In the genomic region with DNA sequence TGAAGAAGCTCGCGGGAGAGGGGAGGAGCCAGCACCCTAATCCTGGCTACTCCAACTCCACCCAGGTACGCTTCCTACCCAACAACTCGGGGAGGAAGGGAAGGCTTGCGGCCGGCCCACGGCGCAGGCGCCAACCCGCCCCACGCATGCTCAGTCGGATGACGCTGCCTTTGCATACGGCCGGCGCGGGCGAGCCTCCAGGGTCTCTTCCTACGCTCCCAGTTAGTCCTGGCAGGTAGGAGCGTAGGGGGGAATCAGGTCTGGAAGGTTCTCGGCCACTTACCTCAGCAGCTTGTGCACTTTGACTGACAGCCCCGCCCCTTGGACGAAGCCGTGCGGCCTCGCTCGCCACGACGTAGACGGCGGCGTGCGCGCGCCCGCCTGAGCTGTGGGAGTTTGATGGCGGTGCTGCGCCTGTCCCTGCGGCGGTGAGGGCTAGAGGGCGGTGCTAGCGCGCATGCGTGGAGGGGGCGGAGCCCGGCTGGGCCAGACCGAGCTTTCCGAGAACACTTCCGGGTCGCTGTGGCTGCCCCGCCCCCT, we compare ENCODE assay signal across 8 mouse cellular contexts. TPM values are rescaled to one million over a fixed set of nuclear protein-coding genes. Genes with fewer than 3 reads are reported as not detected.
DNase-seq lines count a peak whose midpoint lies in the region; ATAC-seq and TF ChIP-seq lines count a peak whose summit lies in the region.

TSS of gene Ascc1 (plus strand) at position 133 of the 540 bp plus-strand sequence.
TSS of gene Anapc16 (minus strand) at position 463 of the 540 bp plus-strand sequence.

- H3K4me3 ChIP-seq in embryonic facial prominence, embryonic 13.5 days, result peak within 1 kb of the TSS; percentile 69
- peak within 1 kb of the TSS; percentile 91 for H3K4me3 ChIP-seq in kidney, adult 2 months (ENCODE audit: insufficient read depth, low read depth, low read length)
- peak within 1 kb of the TSS; percentile 62 for H3K4me3 ChIP-seq in limb, embryonic 12.5 days (replicated peaks)
- peak within 1 kb of the TSS; percentile 66 for H3K4me3 ChIP-seq in midbrain, embryonic 15.5 days
- peak within 1 kb of the TSS; percentile 85 for H3K4me3 ChIP-seq in spleen, adult 2 months (ENCODE audit: extremely low read depth, insufficient read depth, insufficient read length)

- TF ChIP-seq CTCF in kidney, adult 2 months (conservative IDR thresholded peaks at IDR 0.05; ENCODE audit: insufficient read depth, insufficient read length, low read depth, low read length), result no peak
- no peak for TF ChIP-seq CTCF in spleen, adult 2 months (IDR thresholded peaks at IDR 0.05; ENCODE audit: extremely low read depth, insufficient read depth, insufficient read length, insufficient replicate concordance)

- no peaks in the 10 kb centered on the region for H3K27me3 ChIP-seq in embryonic facial prominence, embryonic 13.5 days
- H3K27me3 ChIP-seq in kidney, adult 2 months (replicated peaks; ENCODE audit: control insufficient read depth, insufficient read depth, low read length), result no peaks in the 10 kb centered on the region
- H3K27me3 ChIP-seq in limb, embryonic 12.5 days, result no peaks in the 10 kb centered on the region
- H3K27me3 ChIP-seq in midbrain, embryonic 15.5 days (replicated peaks), result no peaks in the 10 kb centered on the region
- H3K27me3 ChIP-seq in spleen, adult 2 months (ENCODE audit: control insufficient read depth, insufficient read depth, low read length), result no peaks in the 10 kb centered on the region

- WGBS in embryonic facial prominence, embryonic 13.5 days, result under 1% methylated on average over 51 of the region's 51 CpGs
- under 1% methylated on average over 51 of the region's 51 CpGs for WGBS in kidney, adult 2 months
- under 1% methylated on average over 51 of the region's 51 CpGs for WGBS in limb, embryonic 12.5 days
- under 1% methylated on average over 50 of the region's 51 CpGs for WGBS in midbrain, embryonic 15.5 days
- WGBS in spleen, adult 2 months, result under 1% methylated on average over 51 of the region's 51 CpGs

- ATAC-seq in embryonic facial prominence, embryonic 13.5 days (ENCODE audit: insufficient number of reproducible peaks, insufficient read depth, low FRiP score, low TSS enrichment, low read depth), result peak; percentile 93
- ATAC-seq in limb, embryonic 12.5 days (ENCODE audit: insufficient number of reproducible peaks, insufficient read depth, low FRiP score, low TSS enrichment, low read depth), result peak; percentile 93
- peak; percentile 97 for ATAC-seq in midbrain, embryonic 15.5 days (replicated peaks)

- H3K4me2 ChIP-seq in embryonic facial prominence, embryonic 13.5 days, result peak within 1 kb of the TSS; percentile 83
- H3K4me2 ChIP-seq in limb, embryonic 12.5 days, result peak within 1 kb of the TSS; percentile 84
- H3K4me2 ChIP-seq in midbrain, embryonic 15.5 days, result peak within 1 kb of the TSS; percentile 72

- peak; percentile 27 for TF ChIP-seq POLR2A in kidney, adult 2 months (IDR thresholded peaks at IDR 0.05; ENCODE audit: low read depth, low read length)
- peak; percentile 61 for TF ChIP-seq POLR2A in spleen, adult 2 months (IDR thresholded peaks at IDR 0.05; ENCODE audit: low read depth, low read length)

- H3K9me3 ChIP-seq in embryonic facial prominence, embryonic 13.5 days, result no peaks in the 10 kb centered on the region
- H3K9me3 ChIP-seq in limb, embryonic 12.5 days, result no peaks in the 10 kb centered on the region
- H3K9me3 ChIP-seq in midbrain, embryonic 15.5 days, result no peaks in the 10 kb centered on the region

- H3K4me1 ChIP-seq in embryonic facial prominence, embryonic 13.5 days, result peaks cover 16% of the 10 kb centered on the region
- H3K4me1 ChIP-seq in kidney, adult 2 months (ENCODE audit: control insufficient read depth, insufficient read depth, low read length), result peaks cover 10% of the 10 kb centered on the region
- peaks cover 16% of the 10 kb centered on the region for H3K4me1 ChIP-seq in limb, embryonic 12.5 days (replicated peaks)
- peaks cover 22% of the 10 kb centered on the region for H3K4me1 ChIP-seq in midbrain, embryonic 15.5 days
- peaks cover 8% of the 10 kb centered on the region; the same call in 1 of the 2 replicates for H3K4me1 ChIP-seq in spleen, adult 2 months (ENCODE audit: control insufficient read depth, insufficient read depth, insufficient read length)

- peak within 1 kb of the TSS; percentile 80 for H3K9ac ChIP-seq in embryonic facial prominence, embryonic 13.5 days
- peak within 1 kb of the TSS; percentile 59 for H3K9ac ChIP-seq in limb, embryonic 12.5 days (replicated peaks)
- peak within 1 kb of the TSS; percentile 60 for H3K9ac ChIP-seq in midbrain, embryonic 15.5 days

- H3K36me3 ChIP-seq in embryonic facial prominence, embryonic 13.5 days, result peaks cover 17% of the 10 kb centered on the region
- H3K36me3 ChIP-seq in kidney, adult 2 months (ENCODE audit: control insufficient read depth, insufficient read depth, low read length), result no peaks in the 10 kb centered on the region
- peaks cover 19% of the 10 kb centered on the region for H3K36me3 ChIP-seq in limb, embryonic 12.5 days
- H3K36me3 ChIP-seq in midbrain, embryonic 15.5 days (replicated peaks), result no peaks in the 10 kb centered on the region
- H3K36me3 ChIP-seq in spleen, adult 2 months (ENCODE audit: control insufficient read depth, insufficient read depth, low read length), result peaks cover 5% of the 10 kb centered on the region

- peak within 1 kb of the TSS; percentile 99 for H3K27ac ChIP-seq in embryonic facial prominence, embryonic 13.5 days
- peak within 1 kb of the TSS; percentile 100 for H3K27ac ChIP-seq in kidney, adult 2 months (ENCODE audit: insufficient read depth, low read depth, low read length)
- H3K27ac ChIP-seq in limb, embryonic 12.5 days, result peak within 1 kb of the TSS; percentile 92
- H3K27ac ChIP-seq in midbrain, embryonic 15.5 days, result peak within 1 kb of the TSS; percentile 98
- H3K27ac ChIP-seq in spleen, adult 2 months (ENCODE audit: insufficient read depth, low read length), result peak within 1 kb of the TSS; percentile 99

- DNase-seq in 3134 (ENCODE audit: extremely low read depth, insufficient read length, low spot score), result peak; percentile 97
- DNase-seq in adrenal gland, postnatal 36 days, result peak; percentile 98 to 99
- peak; percentile 97 to 98 for DNase-seq in heart, adult 18-20 months
- peak; percentile 97 for DNase-seq in kidney, adult 2 months
- peak; percentile 94 to 96 for DNase-seq in spleen, adult 2 months (ENCODE audit: low read depth in 1 of 2, low spot score in 2 of 2)

RNA-seq across cellular contexts. Expression of gene Ascc1, which starts in this region (rescaled TPM):
- 10 to 100 TPM; 27.1 to 32.8 TPM for total RNA-seq in adrenal gland, postnatal 36 days (2021)
- polyA plus RNA-seq in embryonic facial prominence, embryonic 13.5 days (2015; fragmentation: Nextera tagmentation; extraction: Ambion mirVana), result 48.3 and 50.3 TPM in 2 replicates
- total RNA-seq in heart, adult 18-20 months (2021), result 10 to 100 TPM; 23.2 to 25.9 TPM
- 106 and 132 TPM in 2 replicates for polyA plus RNA-seq in kidney, adult 2 months (2012; rRNA removed)
- 44.2 and 46.7 TPM in 2 replicates for polyA plus RNA-seq in limb, embryonic 12.5 days (2016; fragmentation: Nextera tagmentation; extraction: Ambion mirVana)
- polyA plus RNA-seq in midbrain, embryonic 15.5 days (2015; fragmentation: Nextera tagmentation; extraction: Ambion mirVana), result 47.4 and 48.7 TPM in 2 replicates
- polyA plus RNA-seq in spleen, adult 2 months (2012; rRNA removed), result 11.9 and 12.0 TPM in 2 replicates

RNA-seq across cellular contexts. Expression of gene Anapc16, which starts in this region (rescaled TPM):
- total RNA-seq in adrenal gland, postnatal 36 days (2021), result 10 to 100 TPM; 67.5 to 72.7 TPM
- polyA plus RNA-seq in embryonic facial prominence, embryonic 13.5 days (2015; fragmentation: Nextera tagmentation; extraction: Ambion mirVana), result 116 and 128 TPM in 2 replicates
- 10 to 100 TPM; 73.8 to 84.0 TPM for total RNA-seq in heart, adult 18-20 months (2021)
- 84.8 and 100 TPM in 2 replicates for polyA plus RNA-seq in kidney, adult 2 months (2012; rRNA removed)
- 126 and 132 TPM in 2 replicates for polyA plus RNA-seq in limb, embryonic 12.5 days (2016; fragmentation: Nextera tagmentation; extraction: Ambion mirVana)
- 106 and 109 TPM in 2 replicates for polyA plus RNA-seq in midbrain, embryonic 15.5 days (2015; fragmentation: Nextera tagmentation; extraction: Ambion mirVana)
- polyA plus RNA-seq in spleen, adult 2 months (2012; rRNA removed), result 55.4 and 62.1 TPM in 2 replicates

Comparison
In these comparisons a context has a peak if more than half of its experiments do, and no peak if none do; other contexts are left out.
1. Peak in every context shown above with its lines: DNase-seq, ATAC-seq, H3K4me3 ChIP-seq and H3K27ac ChIP-seq.